In the genomic region with DNA sequence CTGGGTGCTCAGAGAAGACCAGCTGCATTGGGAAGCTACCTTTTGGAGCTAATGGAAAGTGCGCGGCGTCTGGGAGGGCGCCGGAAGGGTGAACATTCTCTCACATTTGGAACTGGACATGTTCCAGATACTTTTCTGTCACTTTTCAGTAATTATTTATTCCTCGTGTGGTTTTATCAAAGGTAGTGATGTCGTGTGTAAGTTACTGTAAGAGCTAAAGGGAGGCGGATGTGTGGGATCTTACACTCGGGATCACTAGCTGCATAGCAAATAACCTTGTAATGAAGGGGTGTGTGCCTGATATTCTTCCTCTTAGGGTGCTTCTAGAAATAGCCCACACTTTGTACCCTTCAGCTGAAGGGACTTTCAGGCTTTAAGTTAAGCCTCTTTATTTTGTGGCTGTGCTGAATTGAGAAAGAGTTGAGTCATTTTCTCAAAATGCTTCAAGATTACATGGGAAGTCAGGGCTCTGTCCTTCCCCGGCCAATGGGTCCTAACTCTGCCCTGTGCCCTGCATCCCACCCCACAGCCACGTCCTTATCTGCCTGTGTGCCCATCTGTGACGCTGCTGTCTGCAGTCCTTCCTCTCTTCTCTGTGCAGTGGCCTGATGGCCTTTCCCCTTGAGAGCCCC, we compare ENCODE assay signal across 13 mouse cellular contexts. TPM values are rescaled to one million over a fixed set of nuclear protein-coding genes. Genes with fewer than 3 reads are reported as not detected.
DNase-seq lines count a peak whose midpoint lies in the region; ATAC-seq lines count a peak whose summit lies in the region.
"Had no signal": no experiment of that assay in that cellular context is flagged by ENCODE, and none has a peak within 500 bp of the region (broad histone marks: within the 10 kb centered on the region; RNA-seq: fewer than 3 reads in every experiment).

No protein-coding gene starts in this region.

- H3K27ac ChIP-seq in embryonic facial prominence, embryonic 15.5 days (replicated peaks): 0 out of 2 replicates have a peak overlapping the region, but pooled peaks have one; percentile 17
- H3K27ac ChIP-seq in embryonic facial prominence, embryonic 10.5 days (replicated peaks): no peak overlapping the region
- peak overlapping the region; percentile 35; the same call in 1 of the 2 replicates for H3K27ac ChIP-seq in limb, embryonic 12.5 days
- no peak overlapping the region; the same call in 1 of the 2 replicates for H3K27ac ChIP-seq in limb, embryonic 10.5 days
- no peak overlapping the region for H3K27ac ChIP-seq in midbrain, embryonic 10.5 days (replicated peaks)
- H3K27ac ChIP-seq: forebrain, embryonic 15.5 days had no signal

- ATAC-seq in embryonic facial prominence, embryonic 15.5 days (ENCODE audit: insufficient number of reproducible peaks, low FRiP score, low TSS enrichment, low read depth): no peak
- ATAC-seq in limb, embryonic 12.5 days (ENCODE audit: insufficient number of reproducible peaks, insufficient read depth, low FRiP score, low TSS enrichment, low read depth): no peak
- ATAC-seq in monocyte, adult 5-6 weeks (replicated peaks; ENCODE audit: insufficient number of reproducible peaks, low FRiP score, low TSS enrichment, poor library complexity, severe bottlenecking): peak; percentile 49
- ATAC-seq: forebrain, embryonic 15.5 days; Patski had no signal

- DNase-seq in embryonic facial prominence, embryonic 10.5 days (ENCODE audit: low spot score): no peak
- no peak for DNase-seq in limb, embryonic 10.5 days (ENCODE audit: low spot score)
- DNase-seq in induced T-regulatory cell, adult 2 months (ENCODE audit: low read depth): peak; percentile 70
- DNase-seq in midbrain, embryonic 10.5 days (ENCODE audit: low spot score): no peak
- no peak for DNase-seq in adrenal gland, postnatal 10 days
- DNase-seq: kidney, adult 2 months; left cerebral cortex, postnatal 4 days; right cerebral cortex, postnatal 25 days had no signal

- no peaks in the 10 kb centered on the region for H3K27me3 ChIP-seq in embryonic facial prominence, embryonic 15.5 days
- H3K27me3 ChIP-seq in embryonic facial prominence, embryonic 10.5 days (replicated peaks; ENCODE audit: low read depth, poor library complexity, severe bottlenecking): no peaks in the 10 kb centered on the region
- no peaks in the 10 kb centered on the region; the same call in 1 of the 2 replicates for H3K27me3 ChIP-seq in limb, embryonic 12.5 days
- H3K27me3 ChIP-seq in limb, embryonic 10.5 days (ENCODE audit: low read depth, poor library complexity, severe bottlenecking): no peaks in the 10 kb centered on the region
- no peaks in the 10 kb centered on the region for H3K27me3 ChIP-seq in midbrain, embryonic 10.5 days (ENCODE audit: low read depth, poor library complexity, severe bottlenecking)
- H3K27me3 ChIP-seq: forebrain, embryonic 15.5 days; Patski had no signal

- 81% methylated on average over 12 of the region's 12 CpGs for WGBS in embryonic facial prominence, embryonic 15.5 days
- 88% methylated on average over 12 of the region's 12 CpGs for WGBS in embryonic facial prominence, embryonic 10.5 days
- WGBS in limb, embryonic 12.5 days: 81% methylated on average over 12 of the region's 12 CpGs
- WGBS in limb, embryonic 10.5 days: 83% methylated on average over 12 of the region's 12 CpGs
- 93% methylated on average over 12 of the region's 12 CpGs for WGBS in midbrain, embryonic 10.5 days

- H3K4me3 ChIP-seq in embryonic facial prominence, embryonic 15.5 days (replicated peaks): no peak overlapping the region
- H3K4me3 ChIP-seq in embryonic facial prominence, embryonic 10.5 days: no peak overlapping the region
- H3K4me3 ChIP-seq in limb, embryonic 12.5 days (replicated peaks): no peak overlapping the region
- no peak overlapping the region for H3K4me3 ChIP-seq in limb, embryonic 10.5 days
- H3K4me3 ChIP-seq in midbrain, embryonic 10.5 days: no peak overlapping the region
- H3K4me3 ChIP-seq: forebrain, embryonic 15.5 days had no signal

- no peaks in the 10 kb centered on the region for H3K36me3 ChIP-seq in embryonic facial prominence, embryonic 15.5 days
- H3K36me3 ChIP-seq in embryonic facial prominence, embryonic 10.5 days (replicated peaks): no peaks in the 10 kb centered on the region
- H3K36me3 ChIP-seq in limb, embryonic 12.5 days: peaks cover 3% of the 10 kb centered on the region; the same call in 1 of the 2 replicates
- H3K36me3 ChIP-seq in limb, embryonic 10.5 days: no peaks in the 10 kb centered on the region; the same call in 1 of the 2 replicates
- H3K36me3 ChIP-seq in midbrain, embryonic 10.5 days: no peaks in the 10 kb centered on the region; the same call in 1 of the 2 replicates
- H3K36me3 ChIP-seq: forebrain, embryonic 15.5 days had no signal

- H3K4me2 ChIP-seq in embryonic facial prominence, embryonic 15.5 days (replicated peaks): no peak overlapping the region
- no peak overlapping the region for H3K4me2 ChIP-seq in limb, embryonic 12.5 days
- H3K4me2 ChIP-seq: forebrain, embryonic 15.5 days had no signal

- H3K9me3 ChIP-seq in embryonic facial prominence, embryonic 15.5 days (replicated peaks): no peaks in the 10 kb centered on the region
- no peaks in the 10 kb centered on the region for H3K9me3 ChIP-seq in embryonic facial prominence, embryonic 10.5 days
- no peaks in the 10 kb centered on the region for H3K9me3 ChIP-seq in limb, embryonic 12.5 days
- no peaks in the 10 kb centered on the region for H3K9me3 ChIP-seq in limb, embryonic 10.5 days (replicated peaks)
- H3K9me3 ChIP-seq in midbrain, embryonic 10.5 days (replicated peaks): no peaks in the 10 kb centered on the region
- H3K9me3 ChIP-seq: forebrain, embryonic 15.5 days had no signal

- H3K9ac ChIP-seq in embryonic facial prominence, embryonic 15.5 days: no peak overlapping the region
- H3K9ac ChIP-seq in limb, embryonic 12.5 days (replicated peaks): no peak overlapping the region
- H3K9ac ChIP-seq: forebrain, embryonic 15.5 days had no signal

- no peaks in the 10 kb centered on the region for H3K4me1 ChIP-seq in embryonic facial prominence, embryonic 15.5 days
- H3K4me1 ChIP-seq in embryonic facial prominence, embryonic 10.5 days: peaks cover 3% of the 10 kb centered on the region; the same call in 1 of the 2 replicates
- H3K4me1 ChIP-seq in limb, embryonic 12.5 days (replicated peaks): 0 out of 2 replicates have a peak, but pooled peaks cover 9% of the 10 kb centered on the region
- peaks cover 16% of the 10 kb centered on the region for H3K4me1 ChIP-seq in limb, embryonic 10.5 days
- peaks cover 4% of the 10 kb centered on the region; the same call in 1 of the 2 replicates for H3K4me1 ChIP-seq in midbrain, embryonic 10.5 days

RNA-seq across cellular contexts. Expression of a gene that starts 3.4 kb away (rescaled TPM):
- polyA plus RNA-seq in embryonic facial prominence, embryonic 15.5 days (2015; fragmentation: Nextera tagmentation; extraction: Ambion mirVana): 4.9 and 5.0 TPM in 2 replicates
- 2.4 and 2.9 TPM in 2 replicates for polyA plus RNA-seq in embryonic facial prominence, embryonic 10.5 days (2016; fragmentation: Nextera tagmentation; extraction: Ambion mirVana)
- polyA plus RNA-seq in limb, embryonic 12.5 days (2016; fragmentation: Nextera tagmentation; extraction: Ambion mirVana): 2.4 and 3.0 TPM in 2 replicates
- polyA plus RNA-seq in limb, embryonic 10.5 days (2016; fragmentation: Nextera tagmentation; extraction: Ambion mirVana): 2.4 and 2.7 TPM in 2 replicates
- total RNA-seq in monocyte, adult 5-6 weeks (2017): 14.6 to 34.3 TPM (median 25.6 TPM) in 3 replicates
- polyA plus RNA-seq in midbrain, embryonic 10.5 days (2016; fragmentation: Nextera tagmentation; extraction: Ambion mirVana): 1.8 and 1.9 TPM in 2 replicates
- total RNA-seq in adrenal gland, postnatal 10 days (2021): 1 to 10 TPM in 1 of 2 experiments, under 1 TPM in 1; 0.94 to 1.2 TPM
- polyA plus RNA-seq: Patski had no signal

RNA-seq across cellular contexts. Expression of a gene that starts 46.0 kb away (rescaled TPM):
- 0.21 and 0.43 TPM in 2 replicates for polyA plus RNA-seq in embryonic facial prominence, embryonic 15.5 days (2015; fragmentation: Nextera tagmentation; extraction: Ambion mirVana)
- 0.22 TPM in 1 of 2 replicates, not detected in the other for polyA plus RNA-seq in embryonic facial prominence, embryonic 10.5 days (2016; fragmentation: Nextera tagmentation; extraction: Ambion mirVana)
- 0.45 and 0.51 TPM in 2 replicates for polyA plus RNA-seq in limb, embryonic 12.5 days (2016; fragmentation: Nextera tagmentation; extraction: Ambion mirVana)
- polyA plus RNA-seq in limb, embryonic 10.5 days (2016; fragmentation: Nextera tagmentation; extraction: Ambion mirVana): 0.19 and 0.29 TPM in 2 replicates
- 31.4 to 45.9 TPM (median 34.6 TPM) in 3 replicates for total RNA-seq in monocyte, adult 5-6 weeks (2017)
- polyA plus RNA-seq in midbrain, embryonic 10.5 days (2016; fragmentation: Nextera tagmentation; extraction: Ambion mirVana): 0.07 and 0.20 TPM in 2 replicates
- total RNA-seq in adrenal gland, postnatal 10 days (2021): 1 to 10 TPM; 1.2 TPM
- total RNA-seq: left cerebral cortex, postnatal 4 days had no signal

Comparison
In these comparisons a context has a peak if more than half of its experiments do, and no peak if none do; other contexts are left out.
1. H3K27ac ChIP-seq: peak in embryonic facial prominence, embryonic 15.5 days (single experiment) and limb, embryonic 12.5 days (single experiment); none in embryonic facial prominence, embryonic 10.5 days (single experiment), limb, embryonic 10.5 days (single experiment) and midbrain, embryonic 10.5 days (single experiment).